Mouse (Mus musculus) kidney, adult 8-10 months (tissue): ENCODE measurements around the gene Olfr1411.

Experiments
- DNase-seq, 2 experiments: peaks; one replicate each; pipeline ENCODE4 v3.0.0; 2022

The Olfr1411 gene

DNA sequence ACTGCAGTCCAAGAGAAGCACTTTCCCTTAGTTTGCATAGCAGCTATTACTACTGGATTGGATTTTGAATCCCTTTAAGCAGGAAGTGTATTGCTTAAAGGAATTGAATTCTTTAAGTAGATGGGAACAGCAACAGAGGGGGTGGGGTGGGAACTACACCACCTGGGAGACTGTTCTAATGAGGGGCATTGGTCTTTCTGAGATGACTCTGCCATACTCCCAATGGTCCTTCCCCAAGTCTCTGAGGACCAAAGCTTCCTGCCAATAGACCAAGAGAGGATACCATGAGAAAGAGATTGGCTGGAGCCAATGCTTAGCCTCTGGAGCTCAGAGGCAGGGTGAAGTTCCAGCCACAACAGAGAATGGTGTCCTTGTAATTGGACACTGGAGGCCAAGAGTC lies at the start of gene Olfr1411:
TSS of gene Olfr1411 (plus strand) at position 301 of the 400 bp plus-strand sequence.
- no peak for DNase-seq

GRCm38 (mm10) chr1:92545929-92546328 lies 48.3 kb upstream of the Olfr1411 start:
- no peak for DNase-seq

GRCm38 (mm10) chr1:92571022-92571421 lies 23.2 kb upstream of the Olfr1411 start, which contains the start of gene Olfr1413:
Gene Olfr1413, plus strand, starts transcription at chr1:92571322.
- no peak for DNase-seq

- DNase-seq, result no peak
Measured at GRCm38 (mm10) chr1:92585479-92585878, 8.7 kb upstream of the Olfr1411 start, which contains the start of gene Olfr1412. Gene Olfr1412, plus strand, starts transcription at chr1:92585779.

DNA sequence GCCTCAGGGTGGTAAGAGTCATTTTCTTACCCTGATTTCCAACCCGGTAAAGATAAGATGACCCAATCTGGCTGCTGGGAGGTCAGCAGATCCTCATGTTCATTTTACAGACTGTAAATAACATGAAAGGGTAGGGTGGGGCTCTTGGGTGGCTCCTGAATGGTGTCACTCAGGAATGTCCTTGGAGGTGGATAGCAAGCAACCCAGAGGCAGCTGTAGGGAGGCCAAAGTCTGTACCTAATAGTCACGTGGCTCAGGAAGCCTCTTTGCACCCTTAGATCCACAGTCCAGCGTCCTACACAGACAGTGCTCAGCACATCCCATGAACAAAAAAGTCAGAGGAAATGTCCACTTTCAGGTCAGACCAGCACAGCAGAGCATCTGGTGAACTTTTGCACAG lies 1.8 kb downstream of the Olfr1411 start:
- DNase-seq, result no peak

DNA sequence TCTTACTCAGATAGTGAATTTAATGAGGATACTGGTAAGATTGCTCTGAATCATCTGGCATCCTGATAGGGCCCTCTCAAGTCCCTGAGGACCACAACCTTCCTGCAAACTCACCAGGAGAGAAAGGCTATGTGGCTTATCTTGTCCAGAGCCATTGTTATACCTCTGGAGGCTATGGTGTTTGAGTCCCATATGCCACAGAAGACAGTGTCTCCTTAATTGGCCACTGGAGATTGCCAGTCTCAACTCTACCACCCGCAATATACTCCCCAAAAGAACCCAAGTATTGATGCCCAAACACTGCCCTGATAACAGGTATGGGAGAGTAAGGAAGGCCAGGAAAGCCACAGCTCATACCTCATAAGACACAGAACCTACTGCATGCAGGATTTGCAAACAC lies 11.3 kb downstream of the Olfr1411 start, which contains the start of gene Olfr1410:
TSS of gene Olfr1410 (plus strand) at position 301 of the 400 bp plus-strand sequence.
- DNase-seq, result no peak

GRCm38 (mm10) chr1:92607711-92608110 lies 13.5 kb downstream of the Olfr1411 start:
- DNase-seq, result no peak

DNA sequence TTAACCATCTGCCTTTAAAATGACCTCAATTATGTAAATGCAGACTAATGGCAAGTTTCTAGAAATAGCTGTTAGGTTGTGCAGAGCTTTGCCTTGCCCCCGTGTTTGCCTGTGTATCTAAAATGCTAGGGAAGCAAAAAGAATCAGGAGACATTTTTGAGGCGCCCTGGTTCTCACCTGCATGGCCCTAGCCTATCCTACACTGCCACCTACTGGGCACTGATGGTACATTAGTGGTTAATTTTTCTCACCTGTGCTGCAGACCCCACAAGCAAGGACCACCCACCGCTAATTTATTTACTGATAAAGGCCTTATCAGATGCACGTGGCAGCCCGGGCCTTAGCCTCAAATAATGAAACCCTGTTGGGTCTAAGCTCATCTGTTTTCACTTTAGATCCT lies 16.8 kb downstream of the Olfr1411 start:
- DNase-seq, result peak; percentile 19 to 55

DNA sequence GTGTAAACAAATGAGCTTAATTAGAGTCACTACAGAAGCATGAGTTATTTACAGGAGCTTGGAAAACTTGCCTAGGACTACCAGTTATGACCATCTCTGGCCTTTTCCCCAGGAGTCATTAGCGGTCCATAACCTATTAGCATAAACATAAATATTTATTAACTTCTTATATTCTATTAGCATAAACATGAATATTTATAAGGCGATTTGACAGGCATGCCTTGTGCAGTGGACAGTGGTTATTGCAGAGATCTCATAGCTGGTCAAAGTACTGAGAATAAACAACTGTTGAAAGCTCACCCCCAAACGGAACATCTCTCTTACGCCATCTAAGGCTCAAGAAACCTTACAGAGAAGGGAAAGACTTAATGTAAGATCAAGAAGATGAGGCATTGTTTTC lies 19.0 kb downstream of the Olfr1411 start:
- no peak for DNase-seq

DNA sequence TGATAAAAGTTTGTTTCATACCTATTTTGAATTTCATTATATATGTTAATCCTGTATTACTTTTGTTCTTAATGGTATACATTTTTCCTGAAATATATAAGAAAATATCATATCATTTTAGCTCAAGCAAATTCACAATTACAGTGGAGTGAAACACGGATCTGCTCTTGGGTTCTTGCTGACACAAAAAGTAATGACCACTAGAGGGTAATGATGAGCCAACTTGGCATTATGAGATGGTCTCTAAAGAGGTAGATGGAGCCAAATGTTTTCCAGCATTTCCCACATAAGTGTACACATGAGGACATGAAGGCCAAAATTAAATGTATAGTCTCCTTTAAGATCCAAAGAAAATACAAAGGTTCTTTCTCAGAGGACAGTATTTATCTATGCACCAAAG lies 20.3 kb downstream of the Olfr1411 start:
- peak in 1 of 2 experiments; percentile 7 for DNase-seq

- DNase-seq, result no peak
Measured at GRCm38 (mm10) chr1:92616046-92616445, 21.8 kb downstream of the Olfr1411 start.

GRCm38 (mm10) chr1:92617488-92617887 lies 23.3 kb downstream of the Olfr1411 start, which contains the start of gene Olfr12:
Gene Olfr12, plus strand, starts transcription at chr1:92617788.
- DNase-seq, result no peak

GRCm38 (mm10) chr1:92618360-92618759 lies 24.1 kb downstream of the Olfr1411 start:
- no peak for DNase-seq

GRCm38 (mm10) chr1:92628227-92628626 lies 34.0 kb downstream of the Olfr1411 start:
- DNase-seq, result no peak

- DNase-seq, result no peak
Measured at GRCm38 (mm10) chr1:92632196-92632595, 38.0 kb downstream of the Olfr1411 start.

- no peak for DNase-seq
Measured at GRCm38 (mm10) chr1:92632948-92633347, 38.7 kb downstream of the Olfr1411 start.

DNA sequence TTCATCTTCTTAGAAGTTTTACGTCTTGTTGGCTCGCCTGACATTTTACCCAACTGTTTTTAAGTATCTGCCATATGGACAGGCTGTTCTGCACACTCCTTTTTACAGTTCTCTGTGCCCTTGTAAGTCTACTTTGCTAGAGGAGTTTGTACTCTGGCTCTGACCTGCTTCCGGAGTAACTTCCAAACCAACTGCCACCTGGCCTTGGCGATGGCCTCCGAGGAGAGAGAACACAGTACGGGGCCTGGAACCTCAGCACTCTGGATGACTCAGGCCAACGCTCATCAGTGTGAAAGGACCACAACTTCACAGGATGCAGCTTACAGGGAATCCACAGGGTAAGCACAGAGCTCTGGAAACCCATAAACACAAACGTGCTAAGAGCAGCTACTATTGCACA lies 39.5 kb downstream of the Olfr1411 start:
- no peak for DNase-seq

GRCm38 (mm10) chr1:92634569-92634968 lies 40.4 kb downstream of the Olfr1411 start:
- no peak for DNase-seq

- DNase-seq, result no peak
Measured at GRCm38 (mm10) chr1:92634976-92635599, 40.9 kb downstream of the Olfr1411 start.

GRCm38 (mm10) chr1:92636015-92636414 lies 41.8 kb downstream of the Olfr1411 start:
- DNase-seq, result no peak

GRCm38 (mm10) chr1:92636676-92637075 lies 42.5 kb downstream of the Olfr1411 start:
- no peak for DNase-seq

GRCm38 (mm10) chr1:92637501-92638172 lies 43.4 kb downstream of the Olfr1411 start:
- DNase-seq, result no peak

DNA sequence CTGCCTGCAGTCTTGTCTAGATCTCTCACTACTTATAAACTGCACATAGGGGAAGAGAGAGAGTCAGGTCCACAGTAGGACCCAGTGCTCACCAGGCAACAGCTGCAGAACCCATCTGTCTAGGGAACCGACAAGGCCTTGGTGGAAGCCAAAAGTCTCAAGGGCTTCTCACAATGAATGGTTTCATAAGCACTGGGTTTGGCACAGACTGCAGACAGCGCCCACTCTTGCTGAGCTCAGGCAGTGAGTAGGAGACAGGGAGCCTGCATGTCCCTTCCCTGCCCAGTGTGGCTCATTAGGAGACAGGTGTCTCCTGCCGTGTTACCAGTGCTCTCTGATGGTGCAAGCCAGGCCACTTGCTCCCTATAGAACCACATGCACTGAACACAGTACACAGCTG lies 44.0 kb downstream of the Olfr1411 start:
- DNase-seq, result no peak

DNA sequence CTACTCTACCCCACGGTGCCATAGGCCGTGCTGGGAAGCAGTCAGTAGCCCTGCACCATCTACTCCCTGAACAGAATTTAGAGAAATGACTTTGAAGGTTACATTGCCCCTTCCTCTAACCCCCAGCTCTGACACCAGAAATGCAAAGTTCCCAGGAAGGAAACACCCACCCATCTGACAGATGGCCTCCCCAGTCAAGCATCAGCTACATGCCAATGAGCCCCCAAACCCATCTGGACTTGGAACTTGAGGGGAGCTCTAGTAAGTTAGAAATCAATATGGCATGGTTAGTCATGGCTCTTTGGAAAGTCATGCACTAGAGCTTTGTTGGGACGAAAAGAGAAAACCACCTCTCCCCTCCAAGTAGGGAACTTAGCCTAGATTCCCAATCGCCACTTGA lies 44.5 kb downstream of the Olfr1411 start:
- no peak for DNase-seq
